Mouse (Mus musculus) heart, postnatal 0 days (tissue): ENCODE results near the gene Prkn.

Experiments
- CTCF ChIP-seq: IDR thresholded peaks from 2 replicates; pipeline ENCODE4 v1.5.1; 2016; ENCODE audit warnings: antibody characterized with exemption, control low read depth, low read depth
- EP300 ChIP-seq: IDR thresholded peaks from 2 replicates; pipeline ENCODE4 v1.6.1; 2016; ENCODE audit warnings: antibody characterized with exemption, low read depth

GRCm38 (mm10) chr17:11886963-11887362 lies 1046.8 kb downstream of the Prkn start:
- TF ChIP-seq CTCF, result no peak
- no peak for TF ChIP-seq EP300
